Mouse (Mus musculus) frontal cortex, postnatal 14 days (tissue): ENCODE data around the gene Lekr1.

Experiments
- DNase-seq, 2 experiments: peaks; one replicate each; pipeline ENCODE4 v3.0.0; 2022; ENCODE audit warnings: low spot score in 2 of 2

Gene Lekr1

DNA sequence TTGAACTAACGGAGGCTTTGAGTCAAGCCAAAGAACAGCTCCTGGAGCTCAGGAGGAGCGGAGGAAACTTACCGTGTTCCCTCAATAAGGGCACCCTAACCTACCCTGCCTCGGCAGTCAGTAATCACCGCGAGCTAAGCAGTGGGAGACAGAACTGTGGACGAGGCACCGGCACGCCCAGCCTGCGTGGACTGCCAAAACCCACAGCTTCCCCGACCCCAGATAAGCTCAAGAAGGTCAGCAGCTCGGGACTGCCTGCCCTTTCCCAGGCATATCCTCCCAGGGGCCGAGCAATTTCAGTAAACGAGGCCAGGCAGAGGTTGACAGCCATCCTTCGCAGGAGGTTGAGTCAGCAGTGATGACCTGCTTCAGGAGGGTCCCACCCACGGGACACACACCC lies 164.8 kb downstream of the Lekr1 start:
- no peak for DNase-seq

DNA sequence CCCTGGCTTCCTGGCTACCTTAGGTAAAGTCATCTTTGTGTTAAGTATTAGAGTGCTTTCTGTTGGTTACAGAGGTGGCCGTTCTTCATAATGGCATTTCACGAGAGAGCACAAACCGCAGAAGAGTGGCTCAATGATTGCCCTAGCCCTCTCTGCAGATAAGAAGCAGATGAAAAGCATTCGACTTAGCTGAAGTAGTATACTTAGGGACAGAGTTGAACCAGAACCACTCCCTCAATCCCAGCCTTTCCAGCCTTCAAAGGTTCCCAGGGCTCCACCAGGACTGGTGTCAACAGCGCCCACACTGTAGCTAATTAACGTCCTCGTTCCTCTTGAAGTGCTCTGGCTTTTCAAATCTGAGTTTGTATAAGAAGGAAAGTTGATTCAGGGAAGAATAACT lies 166.4 kb downstream of the Lekr1 start:
- no peak for DNase-seq

DNA sequence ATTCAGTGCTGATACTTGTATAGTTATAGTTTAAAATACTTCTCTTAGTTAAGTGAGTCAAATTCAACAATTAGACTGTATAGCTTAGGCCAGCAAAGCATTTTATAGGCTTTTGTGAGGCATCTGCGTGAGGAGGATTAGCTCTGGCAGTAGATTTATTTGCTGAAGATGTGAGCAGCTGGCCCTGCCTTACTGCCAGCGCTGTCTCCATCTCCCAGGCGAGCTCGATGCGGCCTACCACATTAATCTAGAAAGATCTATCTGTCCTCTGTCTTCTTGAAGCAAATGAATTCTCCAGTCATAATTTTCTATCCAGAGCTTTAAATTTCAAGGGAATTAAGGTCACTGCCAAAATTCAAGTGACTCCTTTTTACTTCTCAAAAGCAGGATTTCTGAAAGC lies 170.4 kb downstream of the Lekr1 start:
- DNase-seq = no peak

DNA sequence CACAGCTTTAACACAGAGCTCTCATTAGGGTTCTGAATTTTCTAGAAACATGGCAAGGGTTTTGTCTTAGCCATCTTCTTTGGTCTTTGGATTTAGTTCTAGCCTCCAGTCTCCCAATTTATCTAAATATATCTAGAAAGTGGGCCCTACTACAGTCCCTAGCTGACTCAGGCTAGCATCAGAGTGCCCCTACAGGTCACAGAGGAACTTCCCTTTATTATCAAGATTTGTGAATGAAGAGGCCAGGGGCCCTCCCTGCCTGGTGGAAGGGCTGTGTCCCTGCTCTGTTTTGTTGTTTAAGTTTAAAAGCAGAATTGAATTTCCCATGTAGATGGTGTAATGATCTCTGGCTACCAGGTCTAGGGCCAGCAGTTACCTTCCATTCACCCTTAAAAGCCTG lies 173.6 kb downstream of the Lekr1 start:
- DNase-seq = no peak

DNA sequence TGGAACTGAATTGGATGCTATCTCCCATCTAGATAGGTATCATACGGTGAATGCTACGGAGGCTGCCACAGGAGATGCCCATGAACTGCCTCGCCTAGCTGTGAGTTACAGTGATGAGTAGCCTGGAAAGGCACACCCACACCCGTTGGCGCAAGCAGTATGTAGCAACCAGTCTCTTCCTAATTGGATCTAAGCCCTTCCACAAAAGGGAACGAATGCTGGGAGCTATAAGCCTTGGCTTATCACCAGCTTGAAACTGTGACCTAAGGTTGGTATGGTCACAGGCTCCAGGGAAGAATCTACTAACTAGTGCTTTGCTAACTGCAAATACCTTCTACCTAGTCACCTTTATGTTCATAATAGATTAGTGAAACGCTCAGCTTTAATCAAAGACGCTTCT lies 175.1 kb downstream of the Lekr1 start:
- no peak for DNase-seq

DNA sequence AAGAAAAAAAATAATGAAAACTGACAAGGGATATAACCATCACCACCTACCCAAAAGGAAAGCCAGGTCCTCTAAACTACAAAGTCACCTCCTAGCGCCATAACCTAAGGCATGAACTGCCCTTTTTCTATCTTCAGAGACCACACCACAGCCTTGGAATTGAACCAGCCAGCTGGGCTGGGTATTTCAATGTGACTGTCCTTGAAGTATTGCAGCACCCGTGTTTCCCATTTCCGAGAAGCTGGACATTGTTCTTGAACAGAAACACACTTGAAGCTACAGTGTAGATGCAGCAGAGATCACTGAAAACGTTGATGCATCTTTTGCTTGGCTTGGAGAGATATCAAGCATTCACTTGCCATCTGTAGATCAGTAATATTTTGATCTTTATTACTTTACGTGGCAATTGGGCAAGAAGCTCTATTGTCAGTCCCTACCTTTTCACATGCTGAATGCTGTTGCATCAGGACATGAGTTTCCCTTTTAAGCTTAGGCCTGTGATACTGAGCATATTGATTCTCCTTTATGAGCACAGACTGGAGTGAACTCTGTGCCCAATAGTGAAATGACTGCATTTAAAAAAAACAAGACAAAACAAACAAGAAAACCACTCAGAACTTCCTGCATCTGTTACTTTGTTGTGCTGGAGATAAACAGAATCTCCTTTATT lies 176.6 kb downstream of the Lekr1 start:
- no peak for DNase-seq

DNA sequence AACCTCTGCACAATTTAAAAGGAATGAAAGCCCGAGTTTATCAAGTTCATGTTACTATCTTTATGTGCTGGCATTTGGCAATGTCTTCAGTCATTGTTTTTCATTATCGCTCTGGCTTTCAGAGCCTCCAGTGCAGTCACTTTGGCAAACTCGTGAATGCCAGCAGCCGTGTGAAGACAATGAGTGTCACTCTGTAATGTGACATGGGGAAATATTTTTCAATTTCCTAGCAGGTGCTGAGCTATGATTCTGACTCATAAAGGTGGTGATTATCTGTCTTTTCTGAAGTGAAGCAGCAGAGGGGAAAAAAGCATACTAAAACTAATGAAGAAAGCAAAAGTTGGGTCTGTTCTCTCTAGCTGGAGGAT lies 177.1 kb downstream of the Lekr1 start:
- DNase-seq = no peak

DNA sequence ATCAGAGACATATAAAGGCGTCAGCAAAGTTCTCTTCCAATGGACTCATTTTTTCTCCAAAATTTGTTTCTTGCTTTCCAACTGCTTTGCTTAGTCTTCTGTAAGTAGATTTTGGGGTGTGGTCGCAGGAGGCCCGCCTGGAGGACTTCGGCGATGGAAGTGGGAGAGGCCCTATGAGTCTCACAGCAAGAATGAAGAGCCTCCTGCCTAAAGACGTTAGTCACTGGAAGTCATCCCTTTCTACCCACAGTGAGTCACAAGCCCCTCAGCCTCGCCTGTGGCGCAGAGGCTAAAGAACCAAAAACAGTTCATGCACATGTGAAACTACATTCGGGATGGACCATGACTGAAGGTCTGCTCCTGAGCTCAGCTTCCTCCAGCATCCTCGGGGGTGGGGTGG lies 178.3 kb downstream of the Lekr1 start:
- DNase-seq = no peak

DNA sequence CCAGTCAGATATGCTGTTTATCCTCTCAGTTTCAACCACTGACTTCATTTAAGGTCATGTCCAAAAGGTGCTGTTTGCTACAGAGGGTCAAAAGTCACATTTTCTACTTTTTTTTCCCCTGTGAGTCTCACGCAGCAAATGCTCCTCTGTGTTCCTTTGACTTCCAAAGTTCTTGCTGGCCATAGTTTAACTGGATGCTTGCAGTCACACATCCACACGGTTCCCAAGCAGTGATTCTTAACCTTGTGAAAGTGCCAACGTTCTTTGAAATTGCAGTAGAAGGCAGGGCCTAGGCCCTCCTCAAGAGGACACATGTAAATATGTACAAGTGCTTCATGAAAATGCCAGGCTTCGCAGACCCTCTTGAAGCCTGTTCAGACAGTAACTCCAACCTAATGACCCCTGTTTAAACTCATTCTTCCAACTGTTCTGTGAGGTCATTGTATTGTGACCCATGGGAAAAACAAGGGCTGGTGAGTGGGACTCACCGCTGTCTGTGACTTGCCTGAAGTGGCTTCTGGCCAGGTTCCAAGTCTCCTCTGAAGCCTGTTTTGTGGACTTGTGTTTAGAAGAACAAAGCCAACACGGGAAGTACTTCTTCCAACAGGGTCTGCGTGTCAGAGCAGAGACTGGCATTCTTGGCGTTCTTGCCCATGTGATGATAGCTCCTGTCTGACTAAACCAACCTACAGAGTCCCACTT lies 179.0 kb downstream of the Lekr1 start:
- DNase-seq = no peak

DNA sequence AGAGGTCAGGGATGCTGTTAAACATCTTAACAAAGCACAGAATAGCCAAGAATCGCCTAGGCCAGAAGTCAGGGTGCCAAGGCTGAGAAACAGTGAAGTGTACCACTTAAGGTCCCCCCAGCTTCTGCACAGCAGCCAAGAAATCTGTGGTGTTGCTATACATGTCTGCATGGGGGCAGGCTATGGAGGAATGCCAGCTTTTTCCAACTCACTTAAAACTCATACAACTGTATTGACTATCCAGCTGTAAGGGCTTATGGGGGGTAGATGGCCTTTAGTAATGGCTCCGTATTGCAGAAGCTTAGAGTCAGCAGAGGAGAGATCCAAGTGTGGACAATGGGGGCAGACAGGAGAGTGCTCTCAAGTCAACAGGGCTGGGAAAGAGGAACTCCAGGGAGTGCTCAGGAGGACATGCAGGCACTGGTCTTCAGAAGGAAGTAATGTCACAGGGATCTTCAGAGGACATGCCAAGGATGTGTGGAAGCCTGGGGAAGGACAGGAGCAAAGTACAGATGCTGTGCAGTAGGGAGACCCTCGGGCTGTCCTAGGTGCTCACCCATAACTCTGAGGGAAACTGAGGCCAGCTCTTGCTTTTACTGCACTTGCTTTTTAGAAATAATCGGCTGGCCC lies 181.2 kb downstream of the Lekr1 start:
- no peak for DNase-seq

DNA sequence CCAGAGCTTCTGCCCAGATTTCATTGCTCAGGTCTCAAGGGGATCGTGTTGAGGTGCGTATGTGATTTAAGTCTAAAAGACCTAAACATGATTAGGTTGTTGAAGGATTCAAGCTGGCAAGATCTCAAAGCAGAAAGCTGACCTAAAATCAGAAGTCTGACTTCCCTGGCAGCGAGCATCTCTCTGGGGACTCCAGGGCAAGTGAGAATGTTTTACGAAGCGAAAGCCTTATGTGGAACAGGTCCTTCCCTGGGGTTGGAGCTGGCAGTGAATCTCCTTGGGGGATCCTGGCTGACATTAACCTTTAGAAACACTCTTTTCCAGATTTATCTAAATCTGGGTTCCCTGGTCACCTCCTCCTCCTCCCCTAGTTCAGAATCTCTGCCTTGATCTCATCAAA lies 187.7 kb downstream of the Lekr1 start:
- DNase-seq = no peak

DNA sequence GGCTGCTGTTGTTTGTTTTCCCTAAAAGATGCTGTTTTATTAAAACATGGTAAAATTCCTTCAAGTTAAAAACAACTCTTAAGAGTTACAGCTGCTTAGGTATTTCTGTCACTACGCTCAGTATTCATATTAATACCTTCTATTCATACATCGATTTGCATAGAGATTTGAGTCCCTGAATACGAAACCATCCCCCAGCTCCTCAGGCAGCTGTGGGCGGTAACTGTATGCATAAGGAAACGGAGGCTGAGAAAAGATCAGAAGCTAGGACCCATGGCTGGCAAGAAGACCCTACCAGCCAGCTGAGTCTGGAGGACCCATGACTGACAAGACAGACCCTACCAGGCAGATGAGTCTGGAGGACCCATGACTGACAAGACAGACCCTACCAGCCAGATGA lies 189.5 kb downstream of the Lekr1 start:
- no peak for DNase-seq

DNA sequence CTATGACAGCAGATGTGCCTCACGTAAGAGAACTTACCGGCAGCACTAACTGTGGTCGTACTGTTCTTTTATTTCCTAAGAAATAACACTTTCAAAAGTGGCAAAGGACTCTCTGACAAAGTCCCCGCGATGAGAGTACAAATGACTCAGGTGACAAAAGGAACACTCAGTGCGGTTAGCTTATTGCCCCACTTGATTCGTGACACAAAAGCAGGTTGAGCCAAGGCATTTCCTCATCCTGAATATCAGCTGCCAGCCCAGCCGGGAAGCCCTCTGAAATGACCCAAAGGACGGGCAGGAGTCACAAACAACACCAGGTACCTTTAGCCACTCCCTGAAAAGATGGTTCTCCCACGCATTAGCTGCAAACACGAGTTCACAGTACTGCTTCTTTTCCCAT lies 192.1 kb downstream of the Lekr1 start:
- no peak for DNase-seq

DNA sequence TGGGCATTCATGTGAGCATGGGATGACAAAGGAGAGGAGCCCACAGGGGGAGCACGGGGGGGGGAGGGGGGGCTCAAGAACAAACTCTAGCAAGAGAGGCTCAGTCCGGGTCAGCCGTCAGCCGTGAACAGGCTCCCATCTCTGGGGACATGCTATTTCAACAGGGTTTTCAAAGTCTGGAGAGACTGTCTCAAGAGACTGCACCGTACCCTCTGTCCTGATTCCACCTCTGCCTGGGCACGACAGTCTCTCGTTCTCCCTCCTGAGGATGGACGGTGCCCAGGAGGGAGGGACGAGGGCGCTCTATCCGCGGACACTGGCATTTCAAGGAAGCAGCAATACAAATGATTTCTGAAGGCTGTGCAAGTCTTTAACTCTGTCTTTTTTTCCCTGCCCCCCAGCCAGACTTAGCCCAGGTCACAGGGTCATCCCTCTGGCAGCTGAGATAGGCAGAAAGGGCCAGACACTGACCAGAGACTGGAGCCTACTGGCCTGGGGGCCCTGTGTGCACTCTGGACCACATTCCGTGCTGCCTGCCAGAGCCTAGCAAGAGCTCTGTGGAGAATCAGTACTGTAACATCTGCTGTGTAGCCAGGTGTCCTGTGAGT lies 192.8 kb downstream of the Lekr1 start:
- DNase-seq = no peak

DNA sequence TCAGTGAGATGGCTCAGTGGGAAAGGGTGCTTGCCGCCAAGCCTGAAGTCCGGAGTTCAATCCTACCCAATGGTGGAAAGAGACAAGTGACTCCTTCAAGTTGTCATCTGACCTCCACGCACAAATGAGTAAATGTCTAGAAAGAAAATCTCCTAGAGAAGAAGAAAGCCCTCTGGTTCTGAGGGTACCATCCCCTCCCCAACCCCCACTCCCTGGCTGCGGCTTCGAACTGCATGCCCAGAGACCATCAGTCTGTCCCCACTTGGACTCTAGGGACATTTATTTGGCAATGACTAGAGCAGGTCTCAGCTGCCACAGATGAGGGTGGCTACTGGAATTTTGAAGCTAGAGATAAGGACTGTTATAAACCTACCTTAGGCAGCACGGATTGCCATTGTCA lies 193.7 kb downstream of the Lekr1 start:
- no peak for DNase-seq

DNA sequence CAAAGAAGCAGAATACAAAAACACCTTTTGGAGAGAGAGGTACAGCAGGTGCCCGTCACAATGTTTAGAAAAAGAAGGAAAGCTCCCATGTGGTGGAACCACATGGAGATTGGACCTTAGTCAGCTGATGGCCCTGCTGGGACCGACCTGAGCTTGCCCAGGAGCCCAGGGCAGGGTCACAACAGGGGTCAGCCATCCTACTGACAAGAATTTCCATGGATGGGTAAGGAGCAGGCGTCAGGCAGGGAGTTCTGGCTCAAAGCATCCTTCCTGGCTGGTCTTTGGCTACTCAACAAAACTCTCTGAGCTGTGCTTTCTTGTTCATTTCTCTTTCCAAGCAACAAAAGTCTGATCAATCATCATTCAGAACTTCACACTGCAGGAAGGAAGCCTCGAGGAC lies 194.9 kb downstream of the Lekr1 start:
- no peak for DNase-seq

DNA sequence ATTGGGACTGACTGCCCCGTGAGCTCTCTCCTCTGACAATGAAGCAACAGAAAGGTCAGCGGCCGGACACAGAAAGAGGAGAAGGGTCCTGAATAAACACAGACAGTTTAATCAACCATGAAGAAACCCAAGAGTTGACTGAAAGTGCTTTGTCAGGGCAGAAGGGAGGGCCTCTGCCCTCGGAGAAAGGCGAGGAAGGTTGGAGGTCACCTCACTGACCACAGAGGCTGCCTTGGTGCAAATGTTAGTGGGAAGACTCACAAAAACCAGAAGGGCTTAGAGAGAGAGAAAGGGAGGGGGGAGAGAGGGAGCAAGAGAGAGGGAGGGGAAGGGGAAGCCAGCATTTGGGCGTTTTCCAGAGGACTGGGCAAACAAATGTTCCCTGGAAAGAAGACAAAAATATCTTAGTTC lies 195.4 kb downstream of the Lekr1 start:
- no peak for DNase-seq

DNA sequence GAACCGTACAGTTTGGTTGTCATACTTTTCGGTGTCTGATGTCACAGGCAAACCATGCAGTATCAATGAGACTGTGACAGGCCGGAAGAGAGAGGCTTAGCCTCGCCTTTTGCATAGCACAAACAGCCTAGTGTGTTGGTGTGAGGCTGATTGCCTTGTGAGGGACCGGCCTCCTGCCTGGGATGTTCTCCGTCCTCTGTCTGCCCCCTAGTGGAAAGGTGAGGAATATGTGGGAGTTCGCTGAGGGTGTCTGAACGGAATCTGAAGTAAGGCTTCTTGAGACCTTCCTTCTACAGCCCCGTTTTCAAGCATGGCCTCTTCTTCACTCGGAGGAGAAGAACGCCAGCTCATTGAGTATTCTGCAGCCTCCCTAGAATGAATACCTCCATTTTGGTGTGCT lies 197.3 kb downstream of the Lekr1 start:
- peak; percentile 78 to 84 for DNase-seq

DNA sequence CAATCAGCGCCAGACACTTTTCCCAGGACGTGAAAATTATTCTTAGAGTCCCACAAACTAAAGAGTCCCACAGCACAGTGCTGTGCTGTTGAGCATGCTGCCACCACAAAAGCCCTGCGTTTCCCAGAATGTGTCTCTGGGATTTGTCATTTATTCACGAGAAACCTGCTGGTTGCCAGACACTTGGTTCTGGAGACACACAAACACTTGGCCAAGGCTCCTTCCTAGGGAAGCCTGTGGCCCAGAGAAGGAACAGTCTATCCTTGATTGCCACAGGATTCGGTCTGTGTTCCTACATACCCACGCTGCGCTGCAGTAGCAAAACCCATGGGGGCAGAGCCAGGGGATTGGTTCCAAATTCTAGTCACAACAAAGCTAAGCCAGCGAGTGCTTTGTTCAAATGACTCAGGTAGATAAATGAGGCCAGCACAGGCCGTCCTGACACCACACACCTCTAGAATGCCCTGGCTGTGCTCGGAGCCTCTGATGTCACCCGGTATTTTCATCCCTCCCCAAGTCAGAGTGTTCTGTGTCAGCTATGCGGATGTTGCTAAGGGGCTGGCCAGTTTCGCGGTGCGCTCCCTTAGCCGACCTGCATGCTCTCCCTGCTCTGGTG lies 197.8 kb downstream of the Lekr1 start:
- no peak for DNase-seq

DNA sequence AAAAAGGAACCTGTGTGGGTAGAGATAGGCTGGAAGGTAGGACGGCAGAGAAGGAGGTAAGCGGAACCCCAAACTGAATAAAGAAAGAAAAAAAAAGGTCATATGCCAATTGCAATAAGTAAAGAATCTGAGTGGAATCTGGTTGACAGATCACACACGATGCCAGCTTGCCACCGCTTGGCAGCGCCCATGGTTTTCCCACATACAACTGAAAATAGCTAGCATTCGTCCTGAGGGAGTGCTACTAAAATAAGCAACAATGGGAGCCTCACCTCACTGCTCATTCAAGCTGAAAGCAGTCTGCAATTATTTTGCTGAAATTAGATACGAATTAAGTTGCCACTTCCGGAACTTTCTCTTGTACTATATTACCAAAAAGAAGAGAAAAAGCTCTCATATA lies 202.9 kb downstream of the Lekr1 start:
- no peak for DNase-seq

DNA sequence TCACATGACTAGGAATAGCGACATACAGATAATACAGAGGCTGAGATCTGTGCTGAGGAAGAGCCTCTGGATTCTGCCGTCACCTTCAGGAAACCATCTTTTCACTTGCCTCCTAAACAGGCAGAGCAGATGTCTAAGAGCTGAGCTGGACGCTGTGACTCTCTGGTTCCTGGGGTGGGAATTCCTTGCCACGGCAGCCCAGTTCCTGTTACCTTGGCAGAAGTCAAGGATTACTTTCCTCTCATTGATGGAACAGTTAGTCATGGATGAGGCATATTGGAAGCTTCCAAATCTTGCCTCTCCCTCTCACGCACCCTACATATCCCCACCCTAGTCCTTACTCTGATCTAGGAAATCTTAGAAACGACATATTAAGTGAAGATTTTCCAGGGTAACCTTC lies 203.7 kb downstream of the Lekr1 start:
- no peak for DNase-seq

DNA sequence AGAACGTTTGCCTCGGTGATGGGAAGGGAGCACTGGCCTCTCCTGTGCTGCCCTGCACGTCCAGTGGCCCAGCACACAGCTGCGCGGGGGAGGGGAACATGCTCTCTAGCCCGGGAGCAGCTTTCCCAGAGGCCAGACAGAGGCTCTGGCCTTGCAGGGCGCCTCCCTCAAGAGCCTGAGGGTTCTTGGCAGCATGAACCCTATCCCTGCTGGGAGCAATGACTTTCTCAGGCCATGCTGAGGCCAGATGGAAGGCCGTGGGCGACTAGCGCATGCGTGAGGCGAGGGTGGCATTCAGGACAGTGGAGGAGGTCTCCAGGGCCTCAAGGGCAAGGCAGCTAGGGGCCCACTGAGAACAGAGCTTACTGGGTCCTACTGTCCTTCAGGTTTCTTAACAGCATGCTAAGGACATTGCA lies 205.2 kb downstream of the Lekr1 start:
- DNase-seq = peak; percentile 27 to 30
